Mouse (Mus musculus): ENCODE measurements around the gene Nupl2. TPM values are rescaled to one million over a fixed set of nuclear protein-coding genes. Genes with fewer than 3 reads are reported as not detected.

The Nupl2 gene
- polyA plus RNA-seq (2011; ENCODE audit: insufficient read depth, insufficient read length, low read depth, missing spikeins) = 18.1 and 19.3 TPM in 2 replicates

DNA sequence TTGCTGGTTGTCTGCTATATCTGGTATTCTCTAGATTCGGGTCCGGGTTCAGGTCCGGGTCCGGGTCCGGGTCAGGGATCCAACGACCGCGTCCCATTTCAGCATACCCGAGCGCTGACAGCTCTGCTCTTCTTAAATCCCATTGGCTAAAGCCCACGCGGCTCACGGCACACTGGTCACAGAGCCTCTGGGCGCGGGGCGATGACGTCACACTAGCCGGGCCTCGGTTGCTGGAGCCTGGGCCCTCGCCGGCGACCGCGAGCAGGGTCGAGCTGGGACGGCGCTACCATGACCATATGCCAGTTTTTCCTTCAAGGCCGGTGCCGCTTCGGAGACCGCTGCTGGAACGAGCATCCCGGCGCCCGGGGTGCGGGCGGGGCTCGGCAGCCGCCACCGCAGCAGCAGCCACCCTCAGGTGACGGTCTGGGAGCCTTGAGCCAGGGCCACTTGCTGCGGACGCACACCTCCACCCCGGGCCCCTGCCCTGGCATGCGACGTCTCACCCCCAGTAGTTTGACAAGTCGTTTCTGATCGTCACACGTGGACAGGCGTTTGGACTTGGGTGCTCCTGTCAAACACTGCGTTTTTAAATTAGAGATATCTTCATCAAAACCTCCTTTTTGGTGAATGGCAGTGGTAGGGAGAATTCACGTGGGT lies at the start of gene Nupl2:
TSS of gene Nupl2 (plus strand) at position 175 of the 657 bp plus-strand sequence.
- Histone ChIP-seq H3K4me1 (ENCODE audit: control insufficient read depth, insufficient read depth, low read length) (peaks cover 2% of the 10 kb centered on the region), H3K27me3 (ENCODE audit: control insufficient read depth, insufficient read depth, low read length, poor library complexity, severe bottlenecking) (no peaks in the 10 kb centered on the region), H3K9me3 (replicated peaks; ENCODE audit: control insufficient read depth, insufficient read depth, low read length, poor library complexity, severe bottlenecking) (no peaks in the 10 kb centered on the region), H3K36me3 (ENCODE audit: control insufficient read depth, insufficient read depth, low read length, poor library complexity, severe bottlenecking) (peaks cover 11% of the 10 kb centered on the region), H3K9ac (ENCODE audit: low read depth, poor library complexity, severe bottlenecking) (peak within 1 kb of the TSS; percentile 72), H3K4me3 (ENCODE audit: low read depth, low read length) (peak within 1 kb of the TSS; percentile 86), H3K27ac (ENCODE audit: insufficient read depth, low read length) (no peak within 1 kb of the TSS)
- TF ChIP-seq CTCF (IDR thresholded peaks at IDR 0.05; ENCODE audit: low read depth, low read length) (no peak), EP300 (IDR thresholded peaks at IDR 0.05; ENCODE audit: insufficient read depth, low read depth, low read length) (no peak), POLR2A (IDR thresholded peaks at IDR 0.05; ENCODE audit: insufficient read depth, low read length) (no peak)

GRCm38 (mm10) chr5:24122221-24122620 lies 42.5 kb upstream of the Nupl2 start:
- Histone ChIP-seq H3K27me3 (ENCODE audit: control insufficient read depth, insufficient read depth, low read length, poor library complexity, severe bottlenecking) (no peaks in the 10 kb centered on the region), H3K36me3 (ENCODE audit: control insufficient read depth, insufficient read depth, low read length, poor library complexity, severe bottlenecking) (no peaks in the 10 kb centered on the region), H3K9ac (ENCODE audit: low read depth, poor library complexity, severe bottlenecking) (no peak overlapping the region), H3K4me1 (ENCODE audit: control insufficient read depth, insufficient read depth, low read length) (peaks cover 2% of the 10 kb centered on the region), H3K9me3 (replicated peaks; ENCODE audit: control insufficient read depth, insufficient read depth, low read length, poor library complexity, severe bottlenecking) (no peaks in the 10 kb centered on the region; the same call in 1 of the 2 replicates), H3K4me3 (ENCODE audit: low read depth, low read length) (no peak overlapping the region), H3K27ac (ENCODE audit: insufficient read depth, low read length) (no peak overlapping the region)
- TF ChIP-seq EP300 (IDR thresholded peaks at IDR 0.05; ENCODE audit: insufficient read depth, low read depth, low read length) (no peak), POLR2A (IDR thresholded peaks at IDR 0.05; ENCODE audit: insufficient read depth, low read length) (no peak), CTCF (IDR thresholded peaks at IDR 0.05; ENCODE audit: low read depth, low read length) (no peak)

DNA sequence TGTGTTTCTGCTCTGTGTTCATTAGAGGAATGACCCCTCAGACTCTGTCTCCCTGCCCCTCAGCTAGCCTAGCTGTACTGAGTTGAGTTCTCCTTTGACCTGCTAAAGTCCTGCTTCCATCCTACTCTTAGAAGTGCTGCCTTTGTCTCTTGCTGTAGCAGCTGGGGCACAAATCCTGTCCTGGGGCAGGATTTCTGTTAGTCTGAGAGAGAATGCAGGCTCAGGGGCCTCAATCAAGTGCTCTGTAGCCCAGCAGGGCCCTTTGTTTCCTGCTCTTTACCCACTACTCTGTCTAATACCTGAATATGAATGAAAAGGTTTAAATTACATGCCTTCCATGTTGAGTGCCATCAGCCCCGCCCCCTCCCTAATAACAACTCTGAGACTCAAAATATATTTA lies 40.6 kb upstream of the Nupl2 start:
- Histone ChIP-seq H3K27ac (ENCODE audit: insufficient read depth, low read length) (peak overlapping the region; percentile 64), H3K36me3 (ENCODE audit: control insufficient read depth, insufficient read depth, low read length, poor library complexity, severe bottlenecking) (no peaks in the 10 kb centered on the region), H3K4me1 (ENCODE audit: control insufficient read depth, insufficient read depth, low read length) (peaks cover 2% of the 10 kb centered on the region), H3K9ac (ENCODE audit: low read depth, poor library complexity, severe bottlenecking) (no peak overlapping the region), H3K27me3 (ENCODE audit: control insufficient read depth, insufficient read depth, low read length, poor library complexity, severe bottlenecking) (no peaks in the 10 kb centered on the region), H3K9me3 (replicated peaks; ENCODE audit: control insufficient read depth, insufficient read depth, low read length, poor library complexity, severe bottlenecking) (no peaks in the 10 kb centered on the region; the same call in 1 of the 2 replicates), H3K4me3 (ENCODE audit: low read depth, low read length) (no peak overlapping the region)
- TF ChIP-seq POLR2A (IDR thresholded peaks at IDR 0.05; ENCODE audit: insufficient read depth, low read length) = no peak
- 0 out of 2 replicates have a peak, but pooled peaks have one; percentile 43 for TF ChIP-seq EP300 (IDR thresholded peaks at IDR 0.05; ENCODE audit: insufficient read depth, low read depth, low read length)
- TF ChIP-seq CTCF (IDR thresholded peaks at IDR 0.05; ENCODE audit: low read depth, low read length) = no peak

DNA sequence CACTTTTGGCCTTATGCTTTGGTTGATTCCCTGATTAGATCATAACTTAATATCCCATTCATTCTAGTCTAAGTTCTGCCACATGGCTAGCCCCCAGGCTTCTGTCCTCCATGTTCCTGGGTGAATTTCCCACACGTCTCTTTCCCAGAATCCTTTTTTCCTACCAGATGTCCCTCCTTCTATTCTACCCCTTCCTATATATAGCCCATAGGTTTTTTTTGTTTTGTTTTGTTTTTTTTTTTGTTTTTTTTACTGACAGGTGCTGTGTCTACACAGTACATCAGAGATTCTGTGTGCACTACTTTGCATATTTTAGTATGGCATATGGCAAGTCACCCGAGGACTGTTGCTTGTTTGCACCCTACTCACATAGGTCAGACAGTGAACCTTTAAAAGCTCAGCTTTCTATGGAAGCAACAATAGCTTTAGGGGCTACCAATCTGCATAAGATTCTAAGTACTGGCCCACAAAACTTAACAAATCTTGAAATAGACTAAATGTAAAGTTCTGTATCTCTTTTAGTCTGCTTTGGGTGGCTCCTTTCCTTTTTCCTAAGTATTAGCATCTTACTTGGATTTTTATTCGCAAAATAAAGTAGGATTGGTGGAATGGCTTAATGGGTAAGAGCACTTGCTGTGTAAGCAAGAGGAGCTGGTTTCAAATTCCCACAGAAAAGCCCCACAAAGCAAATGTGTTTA lies 40.0 kb upstream of the Nupl2 start:
- H3K9ac ChIP-seq (ENCODE audit: low read depth, poor library complexity, severe bottlenecking) = no peak overlapping the region
- H3K36me3 ChIP-seq (ENCODE audit: control insufficient read depth, insufficient read depth, low read length, poor library complexity, severe bottlenecking) = no peaks in the 10 kb centered on the region
- no peak overlapping the region for H3K27ac ChIP-seq (ENCODE audit: insufficient read depth, low read length)

DNA sequence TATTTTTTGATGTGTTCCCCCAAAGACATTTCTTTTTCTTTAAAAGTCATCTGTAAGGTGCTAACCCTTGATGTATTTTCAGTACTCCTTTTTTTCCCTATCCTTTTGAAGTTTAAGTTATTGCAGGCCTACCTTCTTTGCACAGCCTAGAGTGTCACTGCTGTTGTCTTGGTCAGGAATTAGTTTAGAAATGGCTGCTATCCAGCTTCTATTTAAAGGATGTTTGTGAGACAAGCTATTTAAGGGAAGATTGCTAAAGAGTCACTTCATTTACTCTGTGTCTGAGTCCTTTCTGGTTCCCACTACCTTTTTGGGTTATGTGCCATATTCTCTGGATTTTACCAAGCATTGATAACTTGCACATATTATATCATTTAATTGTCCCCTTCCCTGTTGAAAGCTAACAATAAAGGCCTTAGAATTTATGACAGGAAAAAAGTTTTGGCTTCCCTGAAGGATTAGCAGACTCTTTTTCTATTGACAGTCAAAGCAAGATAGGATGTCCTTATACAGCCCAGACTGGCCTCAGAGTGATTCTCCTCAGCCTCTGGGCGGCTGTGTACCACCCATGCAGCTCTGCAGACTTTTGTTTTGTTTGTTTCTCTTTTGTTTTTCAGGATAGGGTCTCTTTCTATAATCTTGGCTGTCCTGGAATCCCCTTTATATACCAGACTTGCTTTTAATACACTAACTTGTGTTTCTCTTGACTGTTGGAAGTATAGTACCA lies 38.7 kb upstream of the Nupl2 start:
- peaks cover 2% of the 10 kb centered on the region for H3K4me1 ChIP-seq (ENCODE audit: control insufficient read depth, insufficient read depth, low read length)
- no peak overlapping the region for H3K27ac ChIP-seq (ENCODE audit: insufficient read depth, low read length)
- no peak for TF ChIP-seq CTCF (IDR thresholded peaks at IDR 0.05; ENCODE audit: low read depth, low read length)
- TF ChIP-seq POLR2A (IDR thresholded peaks at IDR 0.05; ENCODE audit: insufficient read depth, low read length) = no peak
- TF ChIP-seq EP300 (IDR thresholded peaks at IDR 0.05; ENCODE audit: insufficient read depth, low read depth, low read length) = no peak
- H3K4me3 ChIP-seq (ENCODE audit: low read depth, low read length) = no peak overlapping the region
- H3K9ac ChIP-seq (ENCODE audit: low read depth, poor library complexity, severe bottlenecking) = no peak overlapping the region
- H3K36me3 ChIP-seq (ENCODE audit: control insufficient read depth, insufficient read depth, low read length, poor library complexity, severe bottlenecking) = no peaks in the 10 kb centered on the region
- no peaks in the 10 kb centered on the region; the same call in 1 of the 2 replicates for H3K9me3 ChIP-seq (replicated peaks; ENCODE audit: control insufficient read depth, insufficient read depth, low read length, poor library complexity, severe bottlenecking)
- no peaks in the 10 kb centered on the region for H3K27me3 ChIP-seq (ENCODE audit: control insufficient read depth, insufficient read depth, low read length, poor library complexity, severe bottlenecking)

More for the DNA sequence above, 40.0 kb upstream of the Nupl2 start:
- H3K27me3 ChIP-seq (ENCODE audit: control insufficient read depth, insufficient read depth, low read length, poor library complexity, severe bottlenecking) = no peaks in the 10 kb centered on the region
- H3K9me3 ChIP-seq (replicated peaks; ENCODE audit: control insufficient read depth, insufficient read depth, low read length, poor library complexity, severe bottlenecking) = no peaks in the 10 kb centered on the region; the same call in 1 of the 2 replicates
- TF ChIP-seq EP300 (IDR thresholded peaks at IDR 0.05; ENCODE audit: insufficient read depth, low read depth, low read length) (no peak), POLR2A (IDR thresholded peaks at IDR 0.05; ENCODE audit: insufficient read depth, low read length) (no peak)
- H3K4me1 ChIP-seq (ENCODE audit: control insufficient read depth, insufficient read depth, low read length) = peaks cover 2% of the 10 kb centered on the region
- no peak overlapping the region for H3K4me3 ChIP-seq (ENCODE audit: low read depth, low read length)
